Mouse (Mus musculus) spleen, adult 2 months (tissue): ENCODE measurements around the gene Ube2m.

Source experiments
- CTCF ChIP-seq: fragments of 200-500 bp; IDR thresholded peaks from 2 replicates; pipeline ENCODE4 v1.5.1; 2011; ENCODE audit warnings: mild to moderate bottlenecking, inconsistent platforms; ENCODE audit not compliant: insufficient read depth, insufficient read length, insufficient replicate concordance; ENCODE audit errors: extremely low read depth
- POLR2A ChIP-seq: fragments of 200-500 bp; IDR thresholded peaks from 2 replicates; pipeline ENCODE4 v1.6.1; 2011; ENCODE audit warnings: low read depth, low read length, inconsistent platforms

GRCm38 (mm10) chr7:12998851-12999250 lies 39.2 kb downstream of the Ube2m start, which contains the start of gene Trim28:
- TF ChIP-seq POLR2A (no peak), CTCF (no peak)
